20 mouse cellular contexts compared by ENCODE assay signal in the genomic region with DNA sequence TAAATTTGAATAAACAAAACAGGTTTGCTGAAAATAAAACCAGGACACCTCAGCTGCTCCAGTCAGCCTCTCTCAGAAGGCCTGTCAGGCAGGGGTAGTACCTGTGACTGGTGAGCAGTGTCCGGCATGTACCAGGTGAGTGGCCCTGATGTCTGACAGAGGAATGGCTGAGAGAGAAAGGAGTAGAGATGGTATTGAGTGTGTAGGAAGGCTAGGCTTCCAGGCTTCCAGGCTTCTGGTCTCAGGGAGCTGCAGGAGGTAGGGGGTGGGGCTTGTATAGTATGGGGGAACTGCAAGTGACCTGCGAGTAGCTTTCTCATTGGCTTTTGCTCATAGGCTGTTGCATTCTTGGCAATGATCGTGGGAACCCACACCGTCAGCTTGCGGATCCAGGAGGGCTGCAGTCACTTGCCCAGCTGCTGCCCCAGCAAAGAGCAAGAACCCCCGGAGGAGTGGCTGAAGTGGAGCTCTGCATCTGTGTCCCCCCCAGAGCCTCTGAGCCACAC. TPM values are rescaled to one million over a fixed set of nuclear protein-coding genes. Genes with fewer than 3 reads are reported as not detected.
DNase-seq lines count a peak whose midpoint lies in the region; ATAC-seq and TF ChIP-seq lines count a peak whose summit lies in the region.
"Had no signal": no experiment of that assay in that cellular context is flagged by ENCODE, and none has a peak within 500 bp of the region (broad histone marks: within the 10 kb centered on the region; RNA-seq: fewer than 3 reads in every experiment).

A gene (plus strand): TSS at position 51 of the 506 bp plus-strand sequence.

- no peaks in the 10 kb centered on the region for H3K9me3 ChIP-seq in kidney, embryonic 14.5 days (ENCODE audit: control insufficient read depth, low read length)
- no peaks in the 10 kb centered on the region for H3K9me3 ChIP-seq in stomach, embryonic 15.5 days
- no peaks in the 10 kb centered on the region for H3K9me3 ChIP-seq in stomach, postnatal 0 days (ENCODE audit: control insufficient read depth, low read length)
- no peaks in the 10 kb centered on the region for H3K9me3 ChIP-seq in hindbrain, embryonic 16.5 days (ENCODE audit: control insufficient read depth, low read length)
- H3K9me3 ChIP-seq in stomach, embryonic 16.5 days (replicated peaks; ENCODE audit: control insufficient read depth, low read length), result no peaks in the 10 kb centered on the region
- H3K9me3 ChIP-seq: forebrain, embryonic 15.5 days; heart, embryonic 15.5 days; liver, embryonic 13.5 days had no signal

- no peak for DNase-seq in kidney, adult 18-20 months
- DNase-seq in stomach, postnatal 0 days (ENCODE audit: low spot score), result no peak
- DNase-seq in left cerebral cortex, adult 2 months (ENCODE audit: extremely low spot score in 1 of 2, low spot score in 2 of 2), result no peak
- no peak for DNase-seq in adrenal gland, postnatal 25 days
- DNase-seq: adrenal gland, adult 8-10 months; cerebellum, adult 18-20 months; gastrocnemius, postnatal 36 days; kidney, adult 11 months; liver, embryonic 13.5 days had no signal

- H3K4me1 ChIP-seq in kidney, embryonic 14.5 days (ENCODE audit: control insufficient read depth, insufficient read depth, low read length), result peaks cover 17% of the 10 kb centered on the region
- peaks cover 7% of the 10 kb centered on the region; the same call in 1 of the 2 replicates for H3K4me1 ChIP-seq in stomach, embryonic 15.5 days
- H3K4me1 ChIP-seq in stomach, postnatal 0 days (replicated peaks; ENCODE audit: control insufficient read depth, insufficient read depth), result peaks cover under 1% of the 10 kb centered on the region
- H3K4me1 ChIP-seq in hindbrain, embryonic 16.5 days (ENCODE audit: control insufficient read depth, insufficient read depth, low read depth, low read length), result peaks cover 10% of the 10 kb centered on the region
- peaks cover 22% of the 10 kb centered on the region for H3K4me1 ChIP-seq in stomach, embryonic 16.5 days (ENCODE audit: control insufficient read depth, insufficient read depth, low read length)
- H3K4me1 ChIP-seq: liver, embryonic 13.5 days had no signal

- TF ChIP-seq EP300 in stomach, postnatal 0 days (optimal IDR thresholded peaks at IDR 0.05), result no peak

- 0 out of 2 replicates have a peak, but pooled peaks have one; percentile 14 for ATAC-seq in kidney, embryonic 14.5 days (ENCODE audit: low FRiP score, low TSS enrichment)
- peak; percentile 19; the same call in 1 of the 2 replicates for ATAC-seq in stomach, embryonic 15.5 days (ENCODE audit: insufficient read depth, low FRiP score, low read depth)
- ATAC-seq in stomach, postnatal 0 days (ENCODE audit: low FRiP score, low TSS enrichment), result no peak
- 0 out of 2 replicates have a peak, but pooled peaks have one; percentile 18 for ATAC-seq in hindbrain, embryonic 16.5 days
- ATAC-seq in stomach, embryonic 16.5 days (ENCODE audit: insufficient read depth, low FRiP score), result 0 out of 2 replicates have a peak, but pooled peaks have one; percentile 30
- ATAC-seq: forebrain, embryonic 15.5 days; Patski had no signal

- H3K27me3 ChIP-seq in kidney, embryonic 14.5 days (ENCODE audit: control insufficient read depth, insufficient read depth, low read length), result no peaks in the 10 kb centered on the region
- no peaks in the 10 kb centered on the region for H3K27me3 ChIP-seq in stomach, embryonic 15.5 days (replicated peaks)
- H3K27me3 ChIP-seq in stomach, postnatal 0 days (ENCODE audit: control insufficient read depth, insufficient read depth, low read length), result no peaks in the 10 kb centered on the region
- no peaks in the 10 kb centered on the region for H3K27me3 ChIP-seq in hindbrain, embryonic 16.5 days (replicated peaks; ENCODE audit: control insufficient read depth, insufficient read depth, low read length)
- no peaks in the 10 kb centered on the region; the same call in 1 of the 2 replicates for H3K27me3 ChIP-seq in stomach, embryonic 16.5 days (ENCODE audit: control insufficient read depth, insufficient read depth, low read length)
- H3K27me3 ChIP-seq: forebrain, embryonic 15.5 days had no signal

- H3K4me3 ChIP-seq in kidney, embryonic 14.5 days (ENCODE audit: low read length), result no peak within 1 kb of the TSS
- no peak within 1 kb of the TSS for H3K4me3 ChIP-seq in stomach, embryonic 15.5 days (replicated peaks)
- H3K4me3 ChIP-seq in stomach, postnatal 0 days (ENCODE audit: low read depth, low read length), result no peak within 1 kb of the TSS
- no peak within 1 kb of the TSS for H3K4me3 ChIP-seq in hindbrain, embryonic 16.5 days (ENCODE audit: low read length)
- no peak within 1 kb of the TSS for H3K4me3 ChIP-seq in stomach, embryonic 16.5 days (replicated peaks; ENCODE audit: low read length)
- no peak within 1 kb of the TSS for H3K4me3 ChIP-seq in left cerebral cortex, adult 2 months
- H3K4me3 ChIP-seq: forebrain, embryonic 15.5 days; heart, embryonic 15.5 days; liver, embryonic 13.5 days had no signal

- intact Hi-C loops in left cerebral cortex, adult 2 months (cut with DNase I), result no loop called here

- no peak for TF ChIP-seq CTCF in stomach, postnatal 0 days (IDR thresholded peaks at IDR 0.05; ENCODE audit: low read depth)
- no peak for TF ChIP-seq CTCF in left cerebral cortex, adult 2 months (IDR thresholded peaks at IDR 0.05)

- no peaks in the 10 kb centered on the region for H3K36me3 ChIP-seq in kidney, embryonic 14.5 days (ENCODE audit: control insufficient read depth, insufficient read depth, low read length)
- H3K36me3 ChIP-seq in stomach, embryonic 15.5 days, result no peaks in the 10 kb centered on the region
- no peaks in the 10 kb centered on the region for H3K36me3 ChIP-seq in stomach, postnatal 0 days (ENCODE audit: control insufficient read depth, insufficient read depth, low read length)
- H3K36me3 ChIP-seq in hindbrain, embryonic 16.5 days (ENCODE audit: control insufficient read depth, insufficient read depth, low read length), result no peaks in the 10 kb centered on the region
- no peaks in the 10 kb centered on the region for H3K36me3 ChIP-seq in stomach, embryonic 16.5 days (ENCODE audit: control insufficient read depth, insufficient read depth, low read length)
- H3K36me3 ChIP-seq: forebrain, embryonic 15.5 days; heart, embryonic 15.5 days; liver, embryonic 13.5 days had no signal

- H3K4me2 ChIP-seq in kidney, embryonic 14.5 days (replicated peaks; ENCODE audit: low read depth, low read length), result no peak within 1 kb of the TSS
- 0 out of 2 replicates have a peak within 1 kb of the TSS, but pooled peaks have one; percentile 6 for H3K4me2 ChIP-seq in stomach, embryonic 15.5 days
- H3K4me2 ChIP-seq in stomach, postnatal 0 days (replicated peaks; ENCODE audit: low read depth), result no peak within 1 kb of the TSS
- H3K4me2 ChIP-seq in hindbrain, embryonic 16.5 days (ENCODE audit: low read length), result peak within 1 kb of the TSS; percentile 9; the same call in 1 of the 2 replicates
- H3K4me2 ChIP-seq in stomach, embryonic 16.5 days (ENCODE audit: low read depth, low read length), result no peak within 1 kb of the TSS
- H3K4me2 ChIP-seq: forebrain, embryonic 15.5 days; heart, embryonic 15.5 days; liver, embryonic 13.5 days had no signal

- H3K27ac ChIP-seq in kidney, embryonic 14.5 days (ENCODE audit: low read depth, low read length), result no peak within 1 kb of the TSS
- H3K27ac ChIP-seq in stomach, embryonic 15.5 days, result no peak within 1 kb of the TSS
- no peak within 1 kb of the TSS for H3K27ac ChIP-seq in stomach, postnatal 0 days (replicated peaks)
- no peak within 1 kb of the TSS for H3K27ac ChIP-seq in hindbrain, embryonic 16.5 days (ENCODE audit: low read depth, low read length)
- H3K27ac ChIP-seq in stomach, embryonic 16.5 days (ENCODE audit: low read length), result no peak within 1 kb of the TSS
- no peak within 1 kb of the TSS for H3K27ac ChIP-seq in left cerebral cortex, adult 2 months
- H3K27ac ChIP-seq: forebrain, embryonic 15.5 days; heart, embryonic 15.5 days; liver, embryonic 13.5 days had no signal

- H3K9ac ChIP-seq in kidney, embryonic 14.5 days (ENCODE audit: low read depth, low read length), result no peak within 1 kb of the TSS
- H3K9ac ChIP-seq in stomach, embryonic 15.5 days, result no peak within 1 kb of the TSS
- H3K9ac ChIP-seq in stomach, postnatal 0 days (ENCODE audit: low read length), result no peak within 1 kb of the TSS
- H3K9ac ChIP-seq in hindbrain, embryonic 16.5 days (ENCODE audit: low read depth, low read length), result 0 out of 2 replicates have a peak within 1 kb of the TSS, but pooled peaks have one; percentile 28
- no peak within 1 kb of the TSS for H3K9ac ChIP-seq in stomach, embryonic 16.5 days (ENCODE audit: low read length)
- H3K9ac ChIP-seq: forebrain, embryonic 15.5 days; heart, embryonic 15.5 days; liver, embryonic 13.5 days had no signal

- WGBS in kidney, embryonic 14.5 days, result 28% methylated on average over 6 of the region's 6 CpGs
- 28% methylated on average over 6 of the region's 6 CpGs for WGBS in stomach, embryonic 15.5 days
- WGBS in stomach, postnatal 0 days, result 26% methylated on average over 6 of the region's 6 CpGs
- 22% methylated on average over 6 of the region's 6 CpGs for WGBS in hindbrain, embryonic 16.5 days
- WGBS in stomach, embryonic 16.5 days, result 34% methylated on average over 6 of the region's 6 CpGs

RNA-seq across cellular contexts. Expression of the gene that starts here (rescaled TPM):
- 0.24 TPM in 1 of 2 replicates, not detected in the other for polyA plus RNA-seq in kidney, embryonic 14.5 days (2014; fragmentation: Nextera tagmentation; extraction: Ambion mirVana)
- polyA plus RNA-seq in stomach, embryonic 15.5 days (2015; fragmentation: Nextera tagmentation; extraction: Ambion mirVana), result 0.13 TPM in 1 of 2 replicates, not detected in the other
- polyA plus RNA-seq in stomach, postnatal 0 days (2015; fragmentation: Nextera tagmentation; extraction: Ambion mirVana), result 0.15 TPM in 1 of 2 replicates, not detected in the other
- polyA plus RNA-seq in hindbrain, embryonic 16.5 days (2015; fragmentation: Nextera tagmentation; extraction: Ambion mirVana), result 1.3 TPM in 2 replicates
- polyA plus RNA-seq in stomach, embryonic 16.5 days (2015; fragmentation: Nextera tagmentation; extraction: Ambion mirVana), result not detected in 2 replicates
- total RNA-seq in left cerebral cortex, adult 2 months (2021), result not detected
- not detected in 2 replicates for total RNA-seq in adrenal gland, postnatal 25 days (2021)
- total RNA-seq: adrenal gland, adult 8-10 months; gastrocnemius, postnatal 36 days; megakaryocyte, adult 5-6 weeks; neutrophil, adult 5-6 weeks had no signal
- polyA plus RNA-seq: C2C12; heart, embryonic 15.5 days; liver, embryonic 13.5 days; Patski; stomach, embryonic 14.5 days had no signal

Comparison
In these comparisons a context has a peak if more than half of its experiments do, and no peak if none do; other contexts are left out.
1. Peak in ATAC-seq in kidney, embryonic 14.5 days; RNA of the gene not detected or under 1 TPM.
2. Peak in ATAC-seq and H3K4me2 ChIP-seq in stomach, embryonic 15.5 days; RNA of the gene not detected or under 1 TPM.
3. Peak in ATAC-seq in stomach, embryonic 16.5 days; RNA of the gene not detected or under 1 TPM.